Mouse (Mus musculus) thymus, adult 2 months (tissue): ENCODE measurements around the gene Sds.

ENCODE experiments used
- CTCF ChIP-seq: fragments of 200-500 bp; IDR thresholded peaks from 2 replicates; pipeline ENCODE4 v1.5.1; 2012; ENCODE audit warnings: mild to moderate bottlenecking, control low read depth, low read length, moderate library complexity, borderline replicate concordance; ENCODE audit not compliant: control insufficient read depth, poor library complexity, insufficient read depth; ENCODE audit errors: extremely low read depth
- POLR2A ChIP-seq: fragments of 200-500 bp; IDR thresholded peaks from 2 replicates; pipeline ENCODE4 v1.6.1; 2012; ENCODE audit warnings: mild to moderate bottlenecking, low read length, control low read depth, moderate library complexity; ENCODE audit not compliant: control insufficient read depth, poor library complexity, insufficient read depth; ENCODE audit errors: extremely low read depth

GRCm38 (mm10) chr5:120457628-120458027 is 18.7 kb upstream of the Sds start:
- TF ChIP-seq POLR2A (no peak), CTCF (peak; percentile 47; the same call in 1 of the 2 replicates)
